Comparison of ENCODE assay signal across 12 mouse cellular contexts in the genomic region with DNA sequence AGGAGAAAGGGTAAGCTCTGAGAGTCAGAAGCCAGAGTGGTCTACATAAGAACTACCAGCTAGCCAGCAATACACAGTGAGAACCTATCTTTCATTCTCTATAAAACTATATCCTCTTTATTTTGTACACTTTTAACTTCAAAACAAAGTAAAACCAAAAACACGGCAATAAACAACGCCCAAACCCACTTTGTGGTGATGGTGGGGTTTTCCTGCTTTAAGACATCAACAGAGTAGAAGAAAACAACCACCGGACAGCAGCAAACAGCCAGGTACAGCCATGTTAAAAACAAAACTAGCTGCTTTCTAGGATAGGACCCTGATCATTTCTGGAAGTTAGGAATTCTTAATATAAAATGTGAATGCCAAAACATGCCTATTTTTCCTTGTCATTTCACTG. TPM values are rescaled to one million over a fixed set of nuclear protein-coding genes. Genes with fewer than 3 reads are reported as not detected.
"Had no signal": no experiment of that assay in that cellular context is flagged by ENCODE, and none has a peak within 500 bp of the region (broad histone marks: within the 10 kb centered on the region; RNA-seq: fewer than 3 reads in every experiment).

No protein-coding gene starts in this region.

- DNase-seq: lung, adult 2 months; lung, postnatal 14 days; lung, postnatal 36 days; right cerebral cortex, postnatal 14 days; thymus, adult 18-20 months; thymus, postnatal 14 days; thymus, postnatal 36 days had no signal

- ATAC-seq: lung, postnatal 0 days; midbrain, embryonic 13.5 days; midbrain, embryonic 15.5 days had no signal

RNA-seq across cellular contexts. Expression of gene Fbxo36, which starts 59.0 kb away (rescaled TPM):
- total RNA-seq: monocyte, adult 5-6 weeks; neutrophil, adult 5-6 weeks had no signal
